Mouse (Mus musculus) lung, postnatal 14 days (tissue): ENCODE data around the gene Ubash3a.
A peak's percentile ranks its signal among the peaks of the same experiment; 100 is the strongest.
"Not testable (repeated sequence)": the region's sequence is repeated elsewhere in the genome, so short reads cannot be mapped to it uniquely, and the experiment has no call there.

Source experiments
- DNase-seq: peaks from one replicate; pipeline ENCODE4 v3.0.0; 2021

The Ubash3a gene

GRCm38 (mm10) chr17:31262715-31263114 lies 55.0 kb downstream of the Ubash3a start:
- DNase-seq = no peak

DNA sequence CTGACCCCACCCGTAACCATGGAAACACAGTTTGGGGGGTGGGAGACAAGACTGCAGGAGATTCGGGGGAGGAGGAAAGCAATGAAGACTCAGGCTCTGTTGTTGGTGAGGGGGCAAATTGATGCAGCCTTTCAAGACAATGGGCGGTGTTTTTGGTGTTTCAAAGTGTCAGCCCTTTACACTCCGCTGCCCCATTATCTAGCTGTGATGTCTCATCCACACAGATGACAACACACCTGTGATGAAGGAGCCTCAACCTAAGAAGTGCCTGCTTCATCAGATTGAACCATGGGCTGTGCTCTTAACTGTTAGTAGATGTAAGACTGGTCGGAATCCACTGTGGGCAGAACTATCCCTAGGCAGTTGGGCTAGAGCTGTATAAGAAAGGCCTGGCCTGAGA lies 56.1 kb downstream of the Ubash3a start:
- DNase-seq = no peak

GRCm38 (mm10) chr17:31264372-31264771 lies 56.7 kb downstream of the Ubash3a start:
- DNase-seq = no peak

GRCm38 (mm10) chr17:31265171-31265572 lies 57.5 kb downstream of the Ubash3a start:
- no peak for DNase-seq

- DNase-seq = no peak
These were observed 58.2 kb downstream of the Ubash3a start for GRCm38 (mm10) chr17:31265831-31266230.

DNA sequence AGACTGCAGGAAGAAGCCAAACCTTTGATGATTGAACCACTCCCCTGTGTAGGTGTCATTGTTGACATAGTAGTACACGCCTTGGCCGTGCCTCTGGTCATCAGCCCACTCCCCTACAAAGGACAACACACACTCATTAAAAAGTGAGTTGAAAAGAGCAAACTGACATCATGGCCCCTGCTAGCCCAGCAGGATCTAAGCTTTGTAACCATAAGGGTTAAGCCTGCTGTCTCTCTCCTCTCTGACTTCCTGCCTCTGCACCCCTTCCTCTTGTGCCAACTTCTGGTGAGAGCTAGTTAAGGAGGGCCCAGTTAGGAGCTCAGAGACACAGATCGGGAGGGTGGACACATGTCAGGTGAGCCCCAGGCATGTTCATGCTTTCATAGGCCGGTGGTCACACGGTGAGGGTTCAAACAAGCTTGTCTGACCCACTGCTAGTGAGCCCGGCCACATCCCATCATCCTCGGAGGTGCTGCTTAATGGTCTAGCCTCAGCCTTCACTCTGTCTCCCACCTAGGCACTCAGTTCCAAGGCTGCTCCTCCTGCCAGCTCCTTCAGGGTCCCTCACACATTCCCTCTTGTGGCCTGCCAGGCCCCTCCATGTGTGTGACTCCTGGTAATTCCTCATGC lies 58.8 kb downstream of the Ubash3a start:
- no peak for DNase-seq

DNA sequence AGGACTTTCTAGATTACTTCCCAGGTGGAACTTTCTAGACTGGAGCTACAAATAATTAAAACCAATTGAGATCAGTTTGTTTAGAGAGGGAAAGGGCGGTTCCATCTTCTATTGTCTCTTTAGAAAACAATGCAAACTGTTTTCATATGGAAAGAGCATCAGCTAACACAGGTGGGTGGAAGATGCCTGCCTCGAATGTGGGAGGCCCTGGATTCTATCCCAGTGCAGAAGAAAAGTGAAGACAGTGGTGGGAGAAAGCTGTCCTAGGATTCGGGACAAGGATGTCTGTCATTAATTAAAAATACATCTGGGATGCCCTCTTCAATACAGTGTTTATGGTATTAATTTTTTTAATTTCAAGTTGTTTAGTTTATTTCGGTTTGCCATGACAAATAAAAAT lies 59.5 kb downstream of the Ubash3a start:
- DNase-seq = no peak

- no peak for DNase-seq
These were observed 59.9 kb downstream of the Ubash3a start for GRCm38 (mm10) chr17:31267603-31268002.

DNA sequence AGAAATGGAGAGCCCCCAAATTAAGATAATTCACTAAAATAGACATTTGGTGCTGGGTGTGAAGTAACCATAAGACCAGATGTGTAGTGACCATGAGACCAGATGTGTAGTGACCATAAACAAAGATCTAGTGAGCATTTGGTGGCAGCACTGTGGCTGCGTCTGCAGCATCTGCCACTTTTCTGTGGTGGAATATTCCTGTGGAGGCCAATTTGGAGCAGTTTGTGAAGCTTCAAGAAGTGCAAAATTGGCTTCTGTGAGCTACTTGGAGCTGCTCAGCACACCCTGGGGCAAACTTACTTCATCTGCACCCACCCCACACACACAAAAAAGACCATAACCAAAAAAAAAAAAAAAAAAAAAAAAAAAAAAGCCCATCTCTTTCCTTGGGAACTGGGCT lies 60.3 kb downstream of the Ubash3a start:
- DNase-seq = no peak

GRCm38 (mm10) chr17:31269761-31270160 lies 62.1 kb downstream of the Ubash3a start:
- DNase-seq = no peak

GRCm38 (mm10) chr17:31270246-31270645 lies 62.6 kb downstream of the Ubash3a start:
- no peak for DNase-seq

- DNase-seq = not testable (repeated sequence)
These were observed 63.1 kb downstream of the Ubash3a start for GRCm38 (mm10) chr17:31270736-31271135.

- no peak for DNase-seq
These were observed 63.6 kb downstream of the Ubash3a start for GRCm38 (mm10) chr17:31271136-31271851.

DNA sequence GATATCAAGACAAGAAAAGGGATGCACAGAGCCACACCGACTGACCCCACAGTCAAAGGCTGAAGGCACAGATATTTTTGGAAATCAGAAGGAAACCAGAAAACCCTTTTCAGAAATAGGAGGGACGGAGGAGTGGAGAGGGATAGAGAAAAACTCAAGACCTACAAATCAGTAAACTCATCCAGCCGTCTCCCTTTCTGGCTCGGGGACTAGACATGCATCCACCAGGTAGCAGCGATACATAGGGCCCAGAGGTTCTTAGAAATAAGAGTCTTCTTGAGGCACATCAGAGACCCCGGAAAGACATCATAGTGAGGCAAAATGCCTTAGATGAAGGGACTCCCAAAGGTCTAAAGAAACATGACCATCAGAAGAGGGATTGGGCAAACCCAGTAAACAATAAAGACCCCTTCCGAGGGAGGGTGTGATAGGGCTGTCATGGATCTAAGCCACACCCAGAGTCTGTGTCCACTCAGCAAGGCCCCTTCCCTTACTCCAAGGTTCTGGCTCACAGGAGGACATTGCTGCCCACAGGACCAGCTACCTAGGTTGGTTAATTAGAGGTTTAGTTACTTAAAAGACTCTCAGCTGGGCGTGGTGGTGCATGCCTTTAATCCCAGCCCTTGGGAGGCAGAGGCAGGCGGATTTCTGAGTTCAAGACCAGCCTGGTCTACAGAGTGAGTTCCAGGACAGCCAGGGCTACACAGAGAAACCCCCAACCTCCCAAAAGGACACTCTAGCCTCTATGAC lies 64.9 kb downstream of the Ubash3a start:
- no peak for DNase-seq

DNA sequence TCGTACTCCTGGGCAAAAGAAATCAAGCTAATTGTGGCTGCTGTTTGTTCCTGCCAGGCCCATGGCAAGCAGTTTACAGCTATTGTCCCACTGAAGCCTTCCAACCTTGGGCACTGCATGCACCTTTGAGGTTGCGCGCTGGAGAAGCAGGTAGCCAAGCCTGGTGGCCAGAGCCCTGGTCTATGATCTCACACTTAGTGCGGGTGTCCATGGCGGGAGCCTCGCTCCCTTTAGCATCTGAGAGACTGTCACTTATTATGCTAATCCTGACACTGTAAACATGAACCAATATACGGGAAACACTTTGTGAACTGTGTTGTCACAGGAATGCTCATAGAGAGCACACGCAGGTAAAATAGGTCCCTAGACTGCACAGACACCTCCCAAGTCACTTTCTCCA lies 66.0 kb downstream of the Ubash3a start:
- DNase-seq = no peak

GRCm38 (mm10) chr17:31275181-31275580 lies 67.5 kb downstream of the Ubash3a start:
- DNase-seq = no peak

DNA sequence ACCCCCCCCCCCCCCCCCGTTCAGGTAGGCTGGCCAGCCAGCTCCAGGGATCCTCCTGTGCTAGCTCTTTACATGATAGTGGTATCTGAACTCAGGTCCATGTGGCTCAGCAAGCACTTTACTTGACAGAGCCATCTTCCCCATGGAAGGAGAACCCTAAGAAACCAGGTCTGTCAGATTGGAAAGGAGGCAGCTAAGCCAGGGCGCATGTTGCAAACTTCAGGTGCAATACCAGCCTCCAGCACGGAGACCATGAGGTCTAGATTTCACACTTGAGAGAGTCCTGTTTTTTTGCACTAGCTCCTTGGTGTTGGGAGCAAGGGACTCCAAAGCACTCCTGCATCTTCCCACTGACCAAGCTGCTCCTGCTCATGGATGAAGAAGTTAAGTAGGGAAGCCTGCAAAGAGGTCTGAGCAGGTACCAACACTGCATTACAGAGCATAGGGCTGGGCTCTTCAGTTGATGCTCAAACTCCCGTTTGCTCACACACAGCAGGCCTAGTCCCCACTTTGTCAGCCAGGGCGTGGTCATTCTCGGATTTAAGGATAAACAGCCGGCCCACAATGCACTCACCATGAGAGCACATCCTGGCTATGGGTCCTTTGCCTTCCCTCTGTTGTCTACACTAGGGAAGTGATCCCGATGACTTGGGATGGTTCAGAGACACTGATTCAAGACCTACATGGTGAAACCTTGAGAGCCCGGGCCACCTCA lies 68.7 kb downstream of the Ubash3a start:
- DNase-seq = no peak

DNA sequence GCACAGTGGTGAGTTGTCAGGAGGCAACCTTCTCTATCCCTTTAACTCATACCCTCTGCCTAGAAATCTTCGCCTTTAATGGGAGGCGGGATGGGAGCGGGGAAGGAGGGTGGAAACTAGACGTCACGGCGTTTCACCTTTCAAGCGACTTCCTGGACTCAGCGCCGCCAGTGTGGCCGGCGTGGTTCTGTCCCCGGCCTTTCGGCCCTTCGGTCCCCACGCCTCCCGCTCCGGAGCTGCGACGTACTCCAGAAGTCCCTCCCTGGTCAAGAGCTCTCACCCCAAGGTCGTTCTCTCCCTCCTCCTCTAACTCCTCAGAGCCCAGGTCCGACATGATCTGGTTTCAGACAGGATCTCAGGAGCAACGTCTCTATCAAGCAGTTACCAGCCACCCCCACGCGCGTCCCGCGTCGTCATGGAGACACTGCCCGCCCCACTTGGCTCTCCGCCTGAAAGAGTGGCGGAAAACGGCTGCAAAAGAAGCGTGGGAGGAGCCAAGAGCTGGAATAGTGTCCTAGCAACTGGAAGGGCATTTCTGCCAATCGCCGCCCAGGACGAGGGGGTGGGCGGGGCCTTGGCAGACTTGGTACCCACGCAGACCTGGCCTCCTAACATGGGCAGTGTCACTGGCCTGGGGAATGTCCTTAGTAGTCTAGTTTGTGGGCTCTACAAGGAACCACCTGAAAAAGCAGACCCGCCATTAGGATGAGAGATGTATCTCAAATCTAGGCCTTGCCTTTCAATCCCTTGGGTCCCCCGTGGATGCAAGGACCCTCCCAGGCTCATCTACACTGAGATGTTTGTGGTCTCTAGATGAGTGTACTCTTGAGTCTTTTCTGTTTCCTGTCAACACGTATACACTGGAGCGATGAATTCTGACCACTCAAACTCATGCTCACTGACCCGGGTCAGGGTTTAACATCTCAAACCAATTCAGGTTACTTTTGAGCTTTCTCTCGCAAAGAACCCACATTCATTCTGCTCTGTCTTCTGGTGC lies 69.5 kb downstream of the Ubash3a start, which contains the start of gene Rsph1:
Rsph1 (minus strand) TSS at position 462 of the 997 bp plus-strand sequence.
- peak; percentile 100 for DNase-seq

DNA sequence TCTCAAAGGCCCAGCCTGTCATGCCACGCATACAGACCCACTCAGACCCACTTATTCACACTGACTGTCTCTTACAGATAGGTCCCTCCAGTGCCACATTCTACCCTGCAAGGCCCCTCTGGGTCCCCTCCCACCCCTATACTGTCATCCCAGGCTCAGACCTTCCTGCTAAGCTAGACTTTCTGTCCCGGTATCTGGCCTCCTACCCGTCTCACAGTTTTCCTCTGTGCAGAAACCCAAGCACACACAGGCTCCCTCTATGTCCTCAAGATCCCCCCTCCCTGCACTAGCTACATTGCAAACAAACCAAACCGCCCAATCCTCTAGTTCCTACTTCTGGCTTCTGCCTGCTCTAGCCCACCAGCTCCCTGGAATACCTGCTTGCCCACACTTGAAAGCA lies 70.3 kb downstream of the Ubash3a start:
- no peak for DNase-seq

DNA sequence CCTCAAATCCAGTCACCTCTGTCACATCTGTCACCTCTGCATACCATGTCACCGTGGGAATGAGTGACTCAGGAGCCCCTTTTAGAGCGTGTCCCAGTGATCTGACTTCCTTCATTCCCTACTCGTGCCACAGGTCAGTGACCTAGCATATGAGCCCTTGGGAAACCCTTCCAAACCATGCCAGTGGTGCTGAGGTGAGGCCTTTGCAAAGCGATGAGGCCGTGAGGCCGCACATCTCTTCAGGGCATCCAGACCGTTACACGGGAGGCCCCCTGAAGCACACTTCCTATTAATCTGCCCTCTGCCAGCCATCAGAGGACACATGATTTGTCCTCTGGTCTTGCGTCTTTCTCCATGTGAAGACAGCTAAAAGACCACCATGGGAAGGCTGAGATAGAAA lies 71.9 kb downstream of the Ubash3a start:
- no peak for DNase-seq

DNA sequence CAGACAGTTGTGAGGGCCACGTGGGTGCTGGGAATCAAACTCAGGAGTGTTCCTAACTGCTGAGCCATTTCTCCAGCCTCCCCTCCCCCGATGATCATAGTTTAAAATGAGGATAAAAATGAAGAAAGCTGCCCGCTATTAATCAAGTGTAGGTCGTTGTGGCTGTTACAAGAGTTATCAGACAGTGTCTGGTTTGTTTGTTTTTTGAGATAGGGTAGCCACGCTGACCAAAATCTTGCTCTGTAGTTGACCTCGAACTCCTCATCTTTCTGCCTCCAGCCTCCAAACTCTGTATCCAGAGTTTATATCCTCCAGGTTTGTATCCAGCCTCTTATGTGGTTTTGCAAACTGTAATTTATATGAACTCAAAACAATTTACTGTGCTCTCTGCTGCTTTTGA lies 72.6 kb downstream of the Ubash3a start:
- DNase-seq = no peak
